Mouse (Mus musculus) MEL (cell line): ENCODE measurements around the gene Stat2. TPM values are rescaled to one million over a fixed set of nuclear protein-coding genes. Genes with fewer than 3 reads are reported as not detected.

Experiments used
- DNase-seq: peaks from one replicate; pipeline ENCODE4 v3.0.0; 2011; ENCODE audit warnings: low read depth, low spot score
- H3K27ac ChIP-seq: 2 replicates; pipeline ENCODE4 v1.5.1; 2012; ENCODE audit warnings: low read depth, mild to moderate bottlenecking, control low read depth, low read length, moderate library complexity; ENCODE audit not compliant: control insufficient read depth
- H3K27me3 ChIP-seq, 2 experiments: fragments of 150-350 bp in 1 of 2; sonication (generic) in 1 of 2; 2 replicates each; pipeline ENCODE4 v1.6.1; 2012; ENCODE audit warnings: low read length in 2 of 2, mild to moderate bottlenecking in 2 of 2, improper control_type of control experiment in 1 of 2, moderate library complexity in 1 of 2; ENCODE audit not compliant: insufficient read depth in 2 of 2, control insufficient read depth in 1 of 2
- H3K36me3 ChIP-seq, 2 experiments: 2 replicates each; pipeline ENCODE4 v1.6.1; 2012 to 2014; ENCODE audit warnings: low read length in 2 of 2, improper control_type of control experiment in 1 of 2, inconsistent platforms in 1 of 2, mild to moderate bottlenecking in 1 of 2; ENCODE audit not compliant: insufficient read depth in 2 of 2, control insufficient read depth in 1 of 2
- H3K4me1 ChIP-seq, 2 experiments: fragments of 150-350 bp in 1 of 2; sonication (generic) in 1 of 2; 2 replicates each; pipeline ENCODE4 v1.6.1; 2012; ENCODE audit warnings: low read length in 2 of 2, improper control_type of control experiment in 1 of 2, mild to moderate bottlenecking in 1 of 2; ENCODE audit not compliant: insufficient read depth in 2 of 2, control insufficient read depth in 1 of 2
- H3K4me3 ChIP-seq, 2 experiments: fragments of 150-350 bp in 1 of 2; sonication (generic) in 1 of 2; 2 replicates each; pipeline ENCODE4 v1.5.1; 2012; ENCODE audit warnings: low read depth in 2 of 2, low read length in 2 of 2, mild to moderate bottlenecking in 2 of 2, moderate library complexity in 2 of 2, control low read depth in 1 of 2, improper control_type of control experiment in 1 of 2; ENCODE audit not compliant: control insufficient read depth in 1 of 2, insufficient read depth in 1 of 2
- H3K79me2 ChIP-seq: 2 replicates; pipeline ENCODE4 v1.6.1; 2012; ENCODE audit warnings: mild to moderate bottlenecking, low read length, moderate library complexity; ENCODE audit not compliant: control insufficient read depth, poor library complexity, insufficient read depth
- H3K9ac ChIP-seq: 2 replicates; pipeline ENCODE4 v1.6.1; 2012; ENCODE audit warnings: low read depth, mild to moderate bottlenecking, control low read depth, low read length, moderate library complexity; ENCODE audit not compliant: control insufficient read depth, poor library complexity, severe bottlenecking
- H3K9me3 ChIP-seq: fragments of 150-350 bp; sonication (generic); replicated peaks from 2 replicates; pipeline ENCODE4 v1.6.1; 2012; ENCODE audit warnings: mild to moderate bottlenecking, low read length, improper control_type of control experiment, moderate library complexity; ENCODE audit not compliant: insufficient read depth
- BHLHE40 ChIP-seq: IDR thresholded peaks from 2 replicates; pipeline ENCODE4 v1.6.1; 2012; ENCODE audit warnings: low read depth, mild to moderate bottlenecking, inconsistent platforms, low read length, improper control_type of control experiment, borderline replicate concordance
- CHD1 ChIP-seq: IDR thresholded peaks from 2 replicates; pipeline ENCODE4 v1.6.1; 2012; ENCODE audit warnings: low read depth, mild to moderate bottlenecking, inconsistent platforms, low read length, improper control_type of control experiment
- CHD2 ChIP-seq: IDR thresholded peaks from 2 replicates; pipeline ENCODE4 v1.6.1; 2011; ENCODE audit warnings: low read length, improper control_type of control experiment
- E2F4 ChIP-seq: IDR thresholded peaks from 2 replicates; pipeline ENCODE4 v1.6.1; 2011; ENCODE audit warnings: low read depth, low read length, improper control_type of control experiment, borderline replicate concordance
- ELF1 ChIP-seq: IDR thresholded peaks from 2 replicates; pipeline ENCODE4 v1.6.1; 2014; ENCODE audit warnings: low read depth, mild to moderate bottlenecking, inconsistent platforms, low read length, improper control_type of control experiment, moderate library complexity
- EP300 ChIP-seq, 2 experiments: IDR thresholded peaks; 2 replicates each; pipeline ENCODE4 v1.6.1; 2011; ENCODE audit warnings: improper control_type of control experiment in 2 of 2, low read length in 2 of 2, low read depth in 1 of 2, mild to moderate bottlenecking in 1 of 2
- ETS1 ChIP-seq: IDR thresholded peaks from 2 replicates; pipeline ENCODE4 v1.6.1; 2012; ENCODE audit warnings: low read depth, mild to moderate bottlenecking, inconsistent platforms, low read length, improper control_type of control experiment, moderate library complexity
- GABPA ChIP-seq: IDR thresholded peaks from 2 replicates; pipeline ENCODE4 v1.6.1; 2012; ENCODE audit warnings: low read depth, mild to moderate bottlenecking, inconsistent platforms, low read length, improper control_type of control experiment, moderate library complexity
- GATA1 ChIP-seq: IDR thresholded peaks from 2 replicates; pipeline ENCODE4 v1.6.1; 2011; ENCODE audit warnings: low read depth, low read length, improper control_type of control experiment
- HCFC1 ChIP-seq: IDR thresholded peaks from 2 replicates; pipeline ENCODE4 v1.6.1; 2012; ENCODE audit warnings: low read depth, mild to moderate bottlenecking, inconsistent platforms, low read length, improper control_type of control experiment, moderate library complexity
- JUND ChIP-seq: IDR thresholded peaks from 2 replicates; pipeline ENCODE4 v1.6.1; 2011; ENCODE audit warnings: low read depth, mild to moderate bottlenecking, improper control_type of control experiment, low read length
- KAT2A ChIP-seq: conservative IDR thresholded peaks from 2 replicates; pipeline ENCODE4 v1.6.1; 2012; ENCODE audit warnings: low read depth, low read length, improper control_type of control experiment, inconsistent platforms
- MAFK ChIP-seq: IDR thresholded peaks from 2 replicates; pipeline ENCODE4 v1.6.1; 2011; ENCODE audit warnings: low read depth, mild to moderate bottlenecking, low read length, improper control_type of control experiment, borderline replicate concordance
- MAX ChIP-seq: IDR thresholded peaks from 2 replicates; pipeline ENCODE4 v1.6.1; 2011; ENCODE audit warnings: low read length, improper control_type of control experiment
- MAZ ChIP-seq: IDR thresholded peaks from 2 replicates; pipeline ENCODE4 v1.6.1; 2012; ENCODE audit warnings: low read depth, mild to moderate bottlenecking, inconsistent platforms, low read length, improper control_type of control experiment
- MEF2A ChIP-seq: IDR thresholded peaks from 2 replicates; pipeline ENCODE4 v1.6.1; 2014; ENCODE audit warnings: low read depth, mild to moderate bottlenecking, inconsistent platforms, low read length, improper control_type of control experiment; ENCODE audit not compliant: poor library complexity, insufficient replicate concordance, severe bottlenecking; ENCODE audit errors: extremely low read depth
- MXI1 ChIP-seq: IDR thresholded peaks from 2 replicates; pipeline ENCODE4 v1.6.1; 2011; ENCODE audit warnings: mild to moderate bottlenecking, low read depth, low read length, improper control_type of control experiment
- MYB ChIP-seq: IDR thresholded peaks from 2 replicates; pipeline ENCODE4 v1.6.1; 2011; ENCODE audit warnings: mild to moderate bottlenecking, low read depth, low read length, improper control_type of control experiment
- MYC ChIP-seq: IDR thresholded peaks from 2 replicates; pipeline ENCODE4 v1.6.1; 2011; ENCODE audit warnings: low read depth, mild to moderate bottlenecking, low read length, improper control_type of control experiment, moderate library complexity
- NRF1 ChIP-seq: IDR thresholded peaks from 2 replicates; pipeline ENCODE4 v1.6.1; 2014; ENCODE audit warnings: low read depth, mild to moderate bottlenecking, inconsistent platforms, low read length, improper control_type of control experiment, moderate library complexity; ENCODE audit not compliant: poor library complexity, insufficient read depth, severe bottlenecking
- POLR2A ChIP-seq, 2 experiments: IDR thresholded peaks; 2 replicates each; pipeline ENCODE4 v1.6.1; 2011 to 2012; ENCODE audit warnings: low read length in 2 of 2, mild to moderate bottlenecking in 2 of 2, control low read depth in 1 of 2, improper control_type of control experiment in 1 of 2, low read depth in 1 of 2, moderate library complexity in 1 of 2; ENCODE audit not compliant: control insufficient read depth in 1 of 2, insufficient read depth in 1 of 2, poor library complexity in 1 of 2
- POLR2AphosphoS2 ChIP-seq: IDR thresholded peaks from 2 replicates; pipeline ENCODE4 v1.6.1; 2011; ENCODE audit warnings: low read length, improper control_type of control experiment
- RAD21 ChIP-seq: IDR thresholded peaks from 2 replicates; pipeline ENCODE4 v1.6.1; 2011; ENCODE audit warnings: mild to moderate bottlenecking, low read depth, low read length, improper control_type of control experiment
- RCOR1 ChIP-seq: IDR thresholded peaks from 2 replicates; pipeline ENCODE4 v1.6.1; 2012; ENCODE audit warnings: low read depth, mild to moderate bottlenecking, inconsistent platforms, low read length, improper control_type of control experiment
- SMC3 ChIP-seq: IDR thresholded peaks from 2 replicates; pipeline ENCODE4 v1.6.1; 2011; ENCODE audit warnings: low read depth, low read length, improper control_type of control experiment
- TAL1 ChIP-seq: IDR thresholded peaks from 2 replicates; pipeline ENCODE4 v1.6.1; 2012; ENCODE audit warnings: mild to moderate bottlenecking, inconsistent platforms, low read length, moderate library complexity, mixed read lengths
- UBTF ChIP-seq: IDR thresholded peaks from 2 replicates; pipeline ENCODE4 v1.6.1; 2012; ENCODE audit warnings: low read depth, mild to moderate bottlenecking, inconsistent platforms, low read length, improper control_type of control experiment, moderate library complexity, borderline replicate concordance; ENCODE audit not compliant: insufficient read depth
- USF1 ChIP-seq: IDR thresholded peaks from 2 replicates; pipeline ENCODE4 v1.6.1; 2014; ENCODE audit warnings: low read depth, mild to moderate bottlenecking, inconsistent platforms, low read length, improper control_type of control experiment, moderate library complexity
- USF2 ChIP-seq, 2 experiments: IDR thresholded peaks; 2 replicates each; pipeline ENCODE4 v1.6.1; 2011 to 2012; ENCODE audit warnings: improper control_type of control experiment in 2 of 2, low read length in 2 of 2, borderline replicate concordance in 1 of 2, inconsistent platforms in 1 of 2, low read depth in 1 of 2, mild to moderate bottlenecking in 1 of 2; ENCODE audit not compliant: insufficient read depth in 1 of 2
- ZC3H11A ChIP-seq: IDR thresholded peaks from 2 replicates; pipeline ENCODE4 v1.6.1; 2012; ENCODE audit warnings: low read depth, mild to moderate bottlenecking, inconsistent platforms, low read length, improper control_type of control experiment
- ZKSCAN1 ChIP-seq: IDR thresholded peaks from 2 replicates; pipeline ENCODE4 v1.6.1; 2012; ENCODE audit warnings: low read depth, mild to moderate bottlenecking, inconsistent platforms, low read length, improper control_type of control experiment, moderate library complexity
- ZMIZ1 ChIP-seq: IDR thresholded peaks from 2 replicates; pipeline ENCODE4 v1.6.1; 2012; ENCODE audit warnings: low read depth, mild to moderate bottlenecking, inconsistent platforms, low read length, improper control_type of control experiment, moderate library complexity
- ZNF384 ChIP-seq: IDR thresholded peaks from 2 replicates; pipeline ENCODE4 v1.6.1; 2012; ENCODE audit warnings: low read depth, mild to moderate bottlenecking, inconsistent platforms, low read length, improper control_type of control experiment
- polyA plus RNA-seq, 2 experiments: library from polyadenylated mRNA; stranded (reverse) in 1 of 2; unstranded in 1 of 2; fragments of >175 nt in 1 of 2; fragments of >200 nt in 1 of 2; gene quantifications; 2 replicates each; pipeline versions ENCODE4 v1.2.1 to v1.2.4; 2012; ENCODE audit warnings: low replicate concordance in 2 of 2, low read depth in 1 of 2; ENCODE audit not compliant: insufficient read length in 2 of 2, insufficient read depth in 1 of 2, missing spikeins in 1 of 2
- total RNA-seq: library from RNA; depleted of rRNA; stranded (reverse); fragments of 300-350 nt; gene quantifications from 2 replicates; pipeline ENCODE4 v1.2.3, GENCODE M21; 2012

The Stat2 gene
- total and polyA plus RNA-seq, 3 experiments, result 3.6 to 6.6 TPM; not detected in 1

GRCm38 (mm10) chr10:128337306-128338181 is 67.2 kb downstream of the Stat2 start, which contains the start of gene Cs (continued):
- TF ChIP-seq HCFC1 (peak; percentile 82), POLR2AphosphoS2 (peak; percentile 73; the same call in 1 of the 2 replicates)

- Histone ChIP-seq H3K4me1 (peaks cover 28 to 45% of the 10 kb centered on the region in 2 experiments), H3K9ac (peak overlapping the region; percentile 89), H3K79me2 (peaks cover 53% of the 10 kb centered on the region)
- TF ChIP-seq MAX (peak; percentile 92), ZMIZ1 (no peak), ZC3H11A (no peak), USF1 (peak; percentile 95), UBTF (no peak), MEF2A (no peak), CHD1 (no peak), E2F4 (peak; percentile 35; the same call in 1 of the 2 replicates), USF2 (IDR thresholded peaks at IDR 0.05; ENCODE audit: borderline replicate concordance in 1 of 2, insufficient read depth in 1 of 2, low read depth in 1 of 2, low read length in 2 of 2) (peak; percentile 31 to 84; a peak in 3 of 4 replicates), RCOR1 (no peak), NRF1 (no peak), RAD21 (no peak), ETS1 (peak; percentile 49), BHLHE40 (peak; percentile 43; the same call in 1 of the 2 replicates), POLR2A (IDR thresholded peaks at IDR 0.05; ENCODE audit: control insufficient read depth in 1 of 2, insufficient read depth in 1 of 2, low read depth in 1 of 2, low read length in 2 of 2, poor library complexity in 1 of 2) (peak in 1 of 2 experiments; percentile 4; a peak in 1 of 4 replicates), POLR2AphosphoS2 (no peak), MYB (no peak), ZNF384 (no peak), MYC (no peak), GATA1 (no peak), ELF1 (no peak), ZKSCAN1 (no peak), MAZ (no peak), MAFK (no peak), SMC3 (no peak), TAL1 (no peak), JUND (no peak), GABPA (no peak), CHD2 (no peak), KAT2A (no peak; the same call in 1 of the 2 replicates), MXI1 (no peak; the same call in 1 of the 2 replicates), EP300 (IDR thresholded peaks at IDR 0.05; ENCODE audit: low read depth in 1 of 2, low read length in 2 of 2) (peak in 1 of 2 experiments; percentile 24; a peak in 1 of 4 replicates)
These were observed 68.1 kb downstream of the Stat2 start for GRCm38 (mm10) chr10:128338415-128338814.

More at GRCm38 (mm10) chr10:128338415-128338814, 68.1 kb downstream of the Stat2 start:
- no peaks in the 10 kb centered on the region for H3K27me3 ChIP-seq
- H3K27ac ChIP-seq, result peak overlapping the region; percentile 93
- H3K9me3 ChIP-seq, result no peaks in the 10 kb centered on the region
- peak overlapping the region; percentile 85 to 90 for H3K4me3 ChIP-seq
- peaks cover 8 to 66% of the 10 kb centered on the region in 2 experiments for H3K36me3 ChIP-seq
- DNase-seq, result peak; percentile 87
